Comparison of ENCODE assay signal across 23 mouse cellular contexts in genomic region chr3:87771088-87771487, GRCm38 (mm10). TPM values are rescaled to one million over a fixed set of nuclear protein-coding genes. Genes with fewer than 3 reads are reported as not detected.
DNase-seq lines count a peak whose midpoint lies in the region; ATAC-seq and TF ChIP-seq lines count a peak whose summit lies in the region.
"Had no signal": no experiment of that assay in that cellular context is flagged by ENCODE, and none has a peak within 500 bp of the region (broad histone marks: within the 10 kb centered on the region; RNA-seq: fewer than 3 reads in every experiment).

No protein-coding gene starts in this region.

- no peaks in the 10 kb centered on the region for H3K9me3 ChIP-seq in intestine, embryonic 15.5 days
- H3K9me3 ChIP-seq in liver, embryonic 15.5 days (replicated peaks) = no peaks in the 10 kb centered on the region
- H3K9me3 ChIP-seq: embryonic facial prominence, embryonic 13.5 days; forebrain, embryonic 15.5 days; midbrain, embryonic 12.5 days; neural tube, embryonic 13.5 days had no signal

- no peak overlapping the region for H3K27ac ChIP-seq in intestine, embryonic 15.5 days
- no peak overlapping the region; the same call in 1 of the 2 replicates for H3K27ac ChIP-seq in kidney, adult 2 months (ENCODE audit: insufficient read depth, low read depth, low read length)
- H3K27ac ChIP-seq in liver, embryonic 15.5 days (replicated peaks) = no peak overlapping the region
- H3K27ac ChIP-seq: embryonic facial prominence, embryonic 13.5 days; forebrain, embryonic 15.5 days; heart, adult 2 months; midbrain, embryonic 12.5 days had no signal

- 25% methylated on average over 6 of the region's 6 CpGs for WGBS in intestine, embryonic 15.5 days
- 23% methylated on average over 6 of the region's 6 CpGs for WGBS in kidney, adult 2 months
- WGBS in liver, embryonic 15.5 days (ENCODE audit: insufficient replicate concordance) = 21% methylated on average over 6 of the region's 6 CpGs

- DNase-seq in kidney, adult 2 months = peak; percentile 89
- DNase-seq in kidney, postnatal 14 days = peak; percentile 76
- no peak for DNase-seq in right cerebral cortex, postnatal 25 days
- no peak for DNase-seq in ovary, postnatal 10 days (ENCODE audit: low spot score)
- DNase-seq in right cerebral cortex, adult 18-20 months = no peak
- DNase-seq in right cerebral cortex, postnatal 10 days (ENCODE audit: low spot score in 2 of 2) = no peak
- DNase-seq: adrenal gland, adult 2 months; B cell, adult 2 months; cerebellum, adult 9-11 months; gastrocnemius, postnatal 14 days; heart, adult 2 months; heart, postnatal 36 days; lung, adult 2 months; lung, postnatal 4 days; right cerebral cortex, postnatal 14 days; thymus, adult 18-20 months had no signal

- peak; percentile 37 for ATAC-seq in intestine, embryonic 15.5 days
- peak; percentile 51 for ATAC-seq in liver, embryonic 15.5 days (ENCODE audit: insufficient read depth)
- ATAC-seq: forebrain, embryonic 15.5 days; hindbrain, embryonic 16.5 days had no signal

- no peaks in the 10 kb centered on the region for H3K27me3 ChIP-seq in intestine, embryonic 15.5 days (replicated peaks)
- H3K27me3 ChIP-seq in kidney, adult 2 months (replicated peaks; ENCODE audit: control insufficient read depth, insufficient read depth, low read length) = no peaks in the 10 kb centered on the region
- H3K27me3 ChIP-seq in liver, embryonic 15.5 days = peaks cover 37% of the 10 kb centered on the region

- H3K4me1 ChIP-seq in intestine, embryonic 15.5 days (replicated peaks) = peaks cover 22% of the 10 kb centered on the region
- 0 out of 2 replicates have a peak, but pooled peaks cover 4% of the 10 kb centered on the region for H3K4me1 ChIP-seq in kidney, adult 2 months (ENCODE audit: control insufficient read depth, insufficient read depth, low read length)
- peaks cover 4% of the 10 kb centered on the region for H3K4me1 ChIP-seq in liver, embryonic 15.5 days (replicated peaks)

- no peak overlapping the region for H3K4me2 ChIP-seq in intestine, embryonic 15.5 days (replicated peaks)
- no peak overlapping the region for H3K4me2 ChIP-seq in liver, embryonic 15.5 days
- H3K4me2 ChIP-seq: embryonic facial prominence, embryonic 13.5 days; forebrain, embryonic 15.5 days; midbrain, embryonic 12.5 days; neural tube, embryonic 13.5 days had no signal

- H3K36me3 ChIP-seq in intestine, embryonic 15.5 days = no peaks in the 10 kb centered on the region
- no peaks in the 10 kb centered on the region for H3K36me3 ChIP-seq in kidney, adult 2 months (ENCODE audit: control insufficient read depth, insufficient read depth, low read length)
- no peaks in the 10 kb centered on the region for H3K36me3 ChIP-seq in liver, embryonic 15.5 days (replicated peaks)
- H3K36me3 ChIP-seq: embryonic facial prominence, embryonic 13.5 days; forebrain, embryonic 15.5 days; midbrain, embryonic 12.5 days; neural tube, embryonic 13.5 days had no signal

- no peak for TF ChIP-seq POLR2A in kidney, adult 2 months (IDR thresholded peaks at IDR 0.05; ENCODE audit: low read depth, low read length)

- TF ChIP-seq CTCF in kidney, adult 2 months (conservative IDR thresholded peaks at IDR 0.05; ENCODE audit: insufficient read depth, insufficient read length, low read depth, low read length) = no peak

- H3K9ac ChIP-seq in intestine, embryonic 15.5 days = no peak overlapping the region
- no peak overlapping the region for H3K9ac ChIP-seq in liver, embryonic 15.5 days
- H3K9ac ChIP-seq: embryonic facial prominence, embryonic 13.5 days; forebrain, embryonic 15.5 days; midbrain, embryonic 12.5 days had no signal

- no peak overlapping the region for H3K4me3 ChIP-seq in intestine, embryonic 15.5 days (replicated peaks)
- H3K4me3 ChIP-seq in kidney, adult 2 months (ENCODE audit: insufficient read depth, low read depth, low read length) = no peak overlapping the region
- H3K4me3 ChIP-seq in liver, embryonic 15.5 days (replicated peaks) = no peak overlapping the region
- H3K4me3 ChIP-seq: embryonic facial prominence, embryonic 13.5 days; forebrain, embryonic 15.5 days; heart, adult 2 months; midbrain, embryonic 12.5 days; neural tube, embryonic 13.5 days had no signal

RNA-seq across cellular contexts. Expression of gene Lrrc71, which starts 22.7 kb away (rescaled TPM):
- 0.36 and 0.48 TPM in 2 replicates for polyA plus RNA-seq in intestine, embryonic 15.5 days (2015; fragmentation: Nextera tagmentation; extraction: Ambion mirVana)
- 0.20 and 0.48 TPM in 2 replicates for polyA plus RNA-seq in kidney, adult 2 months (2012; rRNA removed)
- polyA plus RNA-seq in liver, embryonic 15.5 days (2015; fragmentation: Nextera tagmentation; extraction: Ambion mirVana) = 0.15 and 0.18 TPM in 2 replicates

RNA-seq across cellular contexts. Expression of gene Ntrk1, which starts 23.9 kb away (rescaled TPM):
- polyA plus RNA-seq in intestine, embryonic 15.5 days (2015; fragmentation: Nextera tagmentation; extraction: Ambion mirVana) = 2.5 and 3.2 TPM in 2 replicates
- polyA plus RNA-seq in kidney, adult 2 months (2012; rRNA removed) = 2.5 and 4.5 TPM in 2 replicates
- 0.20 and 0.26 TPM in 2 replicates for polyA plus RNA-seq in liver, embryonic 15.5 days (2015; fragmentation: Nextera tagmentation; extraction: Ambion mirVana)

RNA-seq across cellular contexts. Expression of gene Insrr, which starts 25.7 kb away (rescaled TPM):
- 0.44 and 0.52 TPM in 2 replicates for polyA plus RNA-seq in intestine, embryonic 15.5 days (2015; fragmentation: Nextera tagmentation; extraction: Ambion mirVana)
- polyA plus RNA-seq in kidney, adult 2 months (2012; rRNA removed) = 23.9 and 27.8 TPM in 2 replicates
- 0.01 TPM in 1 of 2 replicates, not detected in the other for polyA plus RNA-seq in liver, embryonic 15.5 days (2015; fragmentation: Nextera tagmentation; extraction: Ambion mirVana)

RNA-seq across cellular contexts. Expression of gene Pear1, which starts 53.0 kb away (rescaled TPM):
- polyA plus RNA-seq in intestine, embryonic 15.5 days (2015; fragmentation: Nextera tagmentation; extraction: Ambion mirVana) = 22.6 and 29.5 TPM in 2 replicates
- polyA plus RNA-seq in kidney, adult 2 months (2012; rRNA removed) = 60.5 and 71.0 TPM in 2 replicates
- polyA plus RNA-seq in liver, embryonic 15.5 days (2015; fragmentation: Nextera tagmentation; extraction: Ambion mirVana) = 5.7 and 6.5 TPM in 2 replicates

Comparison
In these comparisons a context has a peak if more than half of its experiments do, and no peak if none do; other contexts are left out.
1. DNase-seq: peak in kidney, adult 2 months (single experiment) and kidney, postnatal 14 days (single experiment); none in right cerebral cortex, postnatal 25 days (single experiment), ovary, postnatal 10 days (single experiment), right cerebral cortex, adult 18-20 months (single experiment) and right cerebral cortex, postnatal 10 days (0 of 2).
2. RNA of gene Insrr, which starts 25.7 kb away (polyA plus RNA-seq): 23.9 to 27.8 TPM in kidney, adult 2 months; 0.44 to 0.52 TPM in intestine, embryonic 15.5 days and 0.01 TPM in liver, embryonic 15.5 days; every median in the first group is over 10 times any median in the second.